Mouse (Mus musculus) neural tube, embryonic 14.5 days (tissue): ENCODE results near the gene Ano2. TPM values are rescaled to one million over a fixed set of nuclear protein-coding genes. Genes with fewer than 3 reads are reported as not detected.

Experiments used
- ATAC-seq: fragments of 200-750 bp; cut with Nextera tagmentation; 2 replicates; pipeline ENCODE4 v1.8.0; 2017; ENCODE audit warnings: low read depth, mild to moderate bottlenecking, moderate TSS enrichment, moderate library complexity
- H3K27ac ChIP-seq: fragments of 300-500 bp; sonication (generic); 2 replicates; pipeline ENCODE4 v1.5.1; 2014; ENCODE audit warnings: low read depth, mild to moderate bottlenecking, control low read depth, low read length, moderate library complexity, mixed read lengths
- H3K27me3 ChIP-seq: fragments of 300-500 bp; sonication (generic); 2 replicates; pipeline ENCODE4 v1.6.1; 2014; ENCODE audit warnings: low read length; ENCODE audit not compliant: control insufficient read depth, insufficient read depth
- H3K36me3 ChIP-seq: fragments of 300-500 bp; sonication (generic); 2 replicates; pipeline ENCODE4 v1.6.1; 2014; ENCODE audit warnings: low read length, mixed read lengths; ENCODE audit not compliant: control insufficient read depth, insufficient read depth
- H3K4me1 ChIP-seq: fragments of 300-500 bp; sonication (generic); 2 replicates; pipeline ENCODE4 v1.6.1; 2014; ENCODE audit warnings: low read length; ENCODE audit not compliant: control insufficient read depth, insufficient read depth
- H3K4me2 ChIP-seq: fragments of 300-500 bp; sonication (generic); 2 replicates; pipeline ENCODE4 v1.6.1; 2014; ENCODE audit warnings: mild to moderate bottlenecking, low read depth, low read length, control low read depth
- H3K4me3 ChIP-seq: fragments of 300-500 bp; sonication (generic); 2 replicates; pipeline ENCODE4 v1.5.1; 2014; ENCODE audit warnings: low read depth, low read length, control low read depth, mixed read lengths
- H3K9ac ChIP-seq: fragments of 300-500 bp; sonication (generic); replicated peaks from 2 replicates; pipeline ENCODE4 v1.6.1; 2014; ENCODE audit warnings: low read depth, mild to moderate bottlenecking, control low read depth, low read length, mixed read lengths
- H3K9me3 ChIP-seq: fragments of 300-500 bp; sonication (generic); 2 replicates; pipeline ENCODE4 v1.6.1; 2016; ENCODE audit warnings: low read length; ENCODE audit not compliant: control insufficient read depth
- WGBS: fragments of 180-500 bp; shearing (Covaris S2); extraction: QIAGEN DNeasy Blood & Tissue Kit; methylation state at CpG from one replicate; pipeline ENCODE4 v1.1.7; 2014; 5-methylcytosine and 5-hydroxymethylcytosine counted together
- polyA plus RNA-seq: library from polyadenylated mRNA; unstranded; fragments of >200 nt; fragmentation: Nextera tagmentation; extraction: Ambion mirVana; gene quantifications from 2 replicates; pipeline ENCODE4 v1.2.1, GENCODE M21; 2014

Gene Ano2
- polyA plus RNA-seq, 1 experiment from 2014 or later: 0.96 TPM

DNA sequence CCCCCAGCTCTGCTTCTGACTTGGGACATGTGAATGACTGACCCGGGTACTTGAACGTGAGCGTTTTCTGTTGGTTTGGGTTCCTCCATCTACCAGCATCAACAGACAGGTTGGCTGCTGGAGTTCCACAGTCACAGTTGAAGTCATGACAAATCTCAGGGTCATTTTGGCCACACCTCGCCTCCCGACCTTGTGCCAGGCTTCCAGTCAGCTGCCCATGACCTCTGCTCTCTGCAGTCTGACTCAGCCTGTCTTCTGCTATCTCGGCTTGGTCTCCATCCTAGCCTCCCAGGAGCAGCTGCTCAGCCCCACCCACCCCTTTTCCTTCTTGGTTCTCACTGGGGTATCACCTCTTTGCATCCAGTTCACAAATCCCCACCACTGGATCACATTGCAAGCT lies 39.3 kb downstream of the Ano2 start:
- ATAC-seq: no peak
- Histone ChIP-seq H3K27ac (no peak overlapping the region), H3K27me3 (no peaks in the 10 kb centered on the region), H3K9ac (no peak overlapping the region), H3K4me2 (no peak overlapping the region), H3K9me3 (no peaks in the 10 kb centered on the region), H3K36me3 (no peaks in the 10 kb centered on the region), H3K4me3 (no peak overlapping the region), H3K4me1 (no peaks in the 10 kb centered on the region)
- WGBS: 80% methylated on average over 6 of the region's 6 CpGs

DNA sequence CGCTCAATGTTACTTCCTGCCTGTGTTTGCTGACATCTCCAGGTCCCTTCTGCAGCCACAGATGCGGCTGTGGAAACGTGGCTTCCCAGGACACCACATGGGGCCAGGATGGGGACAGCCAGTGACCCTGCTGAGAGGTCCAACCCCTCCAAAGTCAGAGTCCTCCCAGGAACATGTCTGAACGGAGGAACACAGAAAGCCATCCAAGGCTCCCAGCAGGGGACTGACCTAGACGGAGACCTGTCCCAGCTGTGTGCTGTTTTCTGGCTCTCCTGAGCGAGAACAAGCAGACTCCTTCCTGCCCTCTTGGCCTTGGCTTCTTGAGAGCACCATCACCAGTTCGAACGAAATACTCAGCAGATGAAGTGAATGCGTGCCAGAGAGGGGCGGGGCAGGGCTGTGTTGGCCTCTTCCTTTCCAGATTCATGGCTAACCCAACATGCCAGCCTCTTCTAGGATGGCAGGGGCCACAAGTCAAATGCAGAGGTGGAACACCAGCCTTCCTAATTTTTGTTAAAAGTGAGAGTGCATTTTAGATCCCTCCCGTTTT lies 39.8 kb downstream of the Ano2 start:
- Histone ChIP-seq H3K36me3 (no peaks in the 10 kb centered on the region), H3K9me3 (no peaks in the 10 kb centered on the region), H3K4me1 (no peaks in the 10 kb centered on the region), H3K9ac (no peak overlapping the region), H3K27me3 (no peaks in the 10 kb centered on the region), H3K4me2 (no peak overlapping the region), H3K4me3 (no peak overlapping the region), H3K27ac (no peak overlapping the region)
- ATAC-seq: no peak
- 76% methylated on average over 11 of the region's 11 CpGs for WGBS

DNA sequence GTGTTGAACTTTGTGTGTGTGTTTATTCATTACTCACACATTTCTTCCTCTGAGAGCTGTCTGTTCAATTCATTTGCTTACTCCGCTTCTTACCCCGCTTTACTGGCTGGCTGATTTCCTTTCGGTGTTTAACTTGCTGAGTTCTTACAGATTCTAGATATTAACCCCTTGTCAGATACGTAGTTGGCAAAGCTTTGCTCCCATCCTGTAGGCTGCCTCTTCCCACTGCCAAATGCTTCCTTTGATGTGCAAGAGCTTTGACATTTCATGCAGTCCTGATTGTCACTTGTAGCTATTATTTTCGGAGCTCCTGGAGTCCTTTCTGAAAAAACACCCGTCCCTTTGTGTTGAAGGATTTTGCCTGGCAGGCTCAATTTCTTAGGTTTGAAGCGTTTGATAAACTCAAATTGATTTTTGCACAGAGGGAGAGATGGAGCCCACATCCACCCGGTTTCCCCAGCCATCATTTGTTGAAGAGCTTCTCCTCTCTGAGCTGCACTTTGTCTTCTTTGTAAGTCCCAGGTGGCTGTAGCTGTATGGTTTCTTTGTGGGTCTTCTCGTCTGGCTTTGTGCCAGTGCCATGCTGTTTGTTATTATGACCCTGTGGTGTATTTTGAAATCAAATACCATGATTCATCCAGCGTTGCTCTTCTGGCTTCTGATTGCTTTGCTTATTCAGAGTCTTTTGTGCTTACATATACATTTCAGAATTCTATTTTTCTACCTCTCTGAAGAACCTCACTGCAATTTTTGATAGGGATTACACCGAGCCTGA lies 47.5 kb downstream of the Ano2 start:
- Histone ChIP-seq H3K9me3 (no peaks in the 10 kb centered on the region), H3K4me2 (no peak overlapping the region), H3K4me3 (no peak overlapping the region), H3K9ac (no peak overlapping the region), H3K27me3 (no peaks in the 10 kb centered on the region), H3K27ac (no peak overlapping the region), H3K4me1 (no peaks in the 10 kb centered on the region), H3K36me3 (no peaks in the 10 kb centered on the region)
- ATAC-seq: no peak
- 62% methylated on average over 11 of the region's 11 CpGs for WGBS

DNA sequence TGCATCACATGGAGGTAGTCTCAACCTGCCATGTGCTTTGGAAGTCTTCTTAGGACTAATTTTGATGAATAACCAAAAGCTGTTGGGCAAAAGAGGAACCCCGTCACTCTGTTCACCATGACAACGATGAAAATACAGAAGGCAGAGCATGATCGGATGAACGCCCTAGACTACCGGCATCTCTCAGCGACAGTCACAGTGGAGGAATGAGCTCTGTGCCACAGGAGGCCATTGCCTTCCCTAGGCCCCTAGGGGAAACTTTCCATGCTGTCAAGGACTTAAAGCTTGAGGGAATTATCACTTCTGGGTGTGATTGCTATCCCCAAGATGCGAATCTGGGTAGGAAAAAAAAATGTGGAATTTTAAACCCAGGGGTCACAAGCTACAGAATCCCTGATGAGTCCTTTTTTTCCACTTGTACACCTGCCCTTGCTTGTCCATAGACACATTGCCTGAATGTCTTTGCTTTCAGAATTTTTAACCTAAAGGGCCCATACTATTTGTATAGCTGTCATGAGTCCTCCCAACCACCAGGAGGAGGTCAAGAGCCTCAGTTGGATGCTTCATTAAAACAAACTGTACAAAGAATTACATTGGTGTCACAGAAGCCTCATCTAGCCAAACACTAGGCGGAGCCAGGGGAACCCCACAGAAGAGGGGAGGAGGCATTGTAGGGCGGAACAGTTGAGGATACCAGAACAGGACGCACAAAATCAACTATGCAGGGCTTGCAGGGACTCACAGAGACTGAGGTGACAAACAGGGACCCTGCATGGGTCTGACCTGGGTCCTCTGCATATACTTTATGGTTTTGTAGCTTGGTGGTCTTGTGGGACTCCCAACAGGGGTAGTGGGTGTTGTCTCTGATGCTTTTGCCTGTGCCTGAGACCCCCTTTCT lies 53.2 kb downstream of the Ano2 start:
- H3K4me2 ChIP-seq: no peak overlapping the region
- 93% methylated on average over 10 of the region's 10 CpGs for WGBS

DNA sequence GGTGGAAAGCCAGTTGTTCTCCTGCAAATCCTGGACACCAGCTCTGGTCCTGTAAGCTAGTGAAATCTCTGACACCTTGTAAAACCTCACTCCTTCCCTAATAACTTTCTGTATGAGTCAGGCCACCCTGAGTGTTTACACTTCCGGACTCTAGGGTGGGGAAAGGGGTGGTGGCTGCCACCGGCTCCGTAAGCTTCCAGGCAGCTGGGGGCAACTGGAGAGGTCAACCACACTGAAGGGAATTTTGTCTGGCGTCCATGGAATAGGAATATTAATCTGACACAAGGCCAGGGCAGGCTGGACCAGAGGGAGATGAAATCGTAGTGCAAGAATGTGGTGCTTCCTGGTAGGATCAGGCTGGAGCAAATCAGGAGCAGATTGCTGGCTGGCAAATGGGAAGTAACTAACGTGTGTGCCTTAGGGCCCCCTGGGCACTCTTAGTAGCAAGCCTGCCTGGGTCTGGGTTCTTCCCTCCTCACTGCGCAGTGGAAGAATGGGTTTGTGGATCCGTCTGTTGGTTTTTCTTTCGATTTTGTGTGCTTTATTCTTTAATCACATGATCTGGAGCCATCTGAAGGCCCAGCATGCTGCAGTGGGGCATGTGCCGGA lies 57.2 kb downstream of the Ano2 start:
- Histone ChIP-seq H3K9ac (no peak overlapping the region), H3K9me3 (no peaks in the 10 kb centered on the region), H3K27me3 (no peaks in the 10 kb centered on the region), H3K27ac (no peak overlapping the region), H3K4me2 (no peak overlapping the region), H3K36me3 (no peaks in the 10 kb centered on the region), H3K4me1 (no peaks in the 10 kb centered on the region), H3K4me3 (no peak overlapping the region)
- 77% methylated on average over 10 of the region's 10 CpGs for WGBS
- ATAC-seq: no peak

More for the DNA sequence above, 53.2 kb downstream of the Ano2 start:
- no peaks in the 10 kb centered on the region for H3K4me1 ChIP-seq
- H3K4me3 ChIP-seq: no peak overlapping the region
- H3K9me3 ChIP-seq: no peaks in the 10 kb centered on the region
- no peak for ATAC-seq
- no peaks in the 10 kb centered on the region for H3K36me3 ChIP-seq
- no peak overlapping the region for H3K27ac ChIP-seq
- no peak overlapping the region for H3K9ac ChIP-seq
- H3K27me3 ChIP-seq: no peaks in the 10 kb centered on the region

DNA sequence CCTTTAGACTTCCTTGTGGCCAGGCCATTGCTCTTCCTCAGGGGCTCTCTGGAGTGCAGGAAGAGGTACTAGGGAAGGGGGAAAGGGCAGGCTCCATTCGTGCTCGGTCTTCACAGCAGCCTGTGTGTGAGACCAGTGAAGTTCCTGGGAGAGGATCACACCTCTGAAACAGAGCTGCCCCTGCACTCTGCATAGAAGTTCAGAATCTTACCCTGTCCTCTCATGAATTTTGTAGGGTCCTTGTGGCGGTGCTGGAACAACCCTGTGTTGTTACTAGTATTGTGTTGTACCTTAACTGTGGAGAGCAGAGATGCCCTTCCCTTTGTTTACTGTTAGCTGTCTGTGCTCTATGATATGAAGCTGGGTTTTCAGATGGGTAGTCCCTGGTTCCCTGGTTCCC lies 58.4 kb downstream of the Ano2 start:
- no peak for ATAC-seq
- Histone ChIP-seq H3K27me3 (no peaks in the 10 kb centered on the region), H3K27ac (no peak overlapping the region), H3K36me3 (no peaks in the 10 kb centered on the region), H3K4me1 (no peaks in the 10 kb centered on the region), H3K9ac (no peak overlapping the region), H3K4me3 (no peak overlapping the region), H3K9me3 (no peaks in the 10 kb centered on the region), H3K4me2 (no peak overlapping the region)
- WGBS: 76% methylated on average over 3 of the region's 3 CpGs

DNA sequence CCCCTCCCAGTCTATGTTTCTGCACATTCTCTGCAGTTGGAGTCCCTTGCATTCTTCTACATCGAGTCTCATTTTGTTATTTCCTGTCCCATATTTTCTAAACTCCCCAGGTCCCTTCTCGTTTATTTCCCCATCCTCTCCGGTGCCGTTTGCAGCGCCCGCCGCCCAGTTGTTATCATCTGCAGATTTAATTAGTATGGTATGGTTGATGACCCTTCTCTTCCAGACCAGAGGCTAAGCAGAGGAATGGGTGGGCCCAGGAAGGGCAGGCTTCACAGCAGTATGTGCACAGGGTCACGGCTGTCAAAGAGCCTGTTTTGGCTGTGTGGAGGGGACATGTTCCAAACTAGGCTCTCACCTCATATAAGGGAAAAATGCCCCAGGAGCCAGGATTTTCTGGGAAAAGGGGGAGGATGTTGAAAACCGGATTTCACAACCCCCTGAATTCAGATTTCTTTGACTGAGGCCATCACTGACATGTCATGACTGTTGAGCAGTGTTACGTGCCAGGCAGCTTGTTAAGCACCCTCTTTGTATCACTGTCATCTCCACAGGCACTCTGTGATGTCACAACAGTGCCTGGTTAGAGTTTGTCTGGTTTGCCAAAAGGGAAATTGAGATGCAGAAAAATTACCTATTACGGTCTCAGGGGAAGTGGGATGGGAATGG lies 72.8 kb downstream of the Ano2 start:
- H3K4me3 ChIP-seq: no peak overlapping the region
- no peaks in the 10 kb centered on the region for H3K4me1 ChIP-seq
- H3K9me3 ChIP-seq: no peaks in the 10 kb centered on the region
- ATAC-seq: no peak
- no peaks in the 10 kb centered on the region for H3K27me3 ChIP-seq
- 84% methylated on average over 11 of the region's 11 CpGs for WGBS
- no peak overlapping the region for H3K9ac ChIP-seq
- no peak overlapping the region for H3K4me2 ChIP-seq
- H3K27ac ChIP-seq: no peak overlapping the region
- no peaks in the 10 kb centered on the region for H3K36me3 ChIP-seq

DNA sequence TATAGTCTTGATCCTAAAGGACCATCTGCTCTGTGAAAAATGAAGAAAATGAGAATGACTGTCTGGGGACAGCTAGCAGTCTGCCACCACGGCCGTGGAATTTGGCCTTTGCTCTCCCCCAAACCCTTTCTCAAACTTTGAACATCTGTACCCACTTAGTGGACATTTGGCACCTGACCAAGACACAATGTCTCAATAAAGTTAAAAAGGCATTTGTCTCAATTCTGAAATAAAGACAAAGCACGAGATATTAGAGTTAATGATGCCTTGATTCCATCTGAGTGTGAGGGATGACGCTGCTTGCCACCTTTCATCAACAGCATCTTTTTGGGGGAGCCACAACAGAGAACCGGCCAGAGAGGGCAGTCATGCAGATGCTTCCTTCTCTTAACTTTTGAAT lies 83.0 kb downstream of the Ano2 start:
- H3K9me3 ChIP-seq: no peaks in the 10 kb centered on the region
- H3K9ac ChIP-seq: no peak overlapping the region
- H3K4me1 ChIP-seq: no peaks in the 10 kb centered on the region
- H3K4me2 ChIP-seq: no peak overlapping the region
- H3K27ac ChIP-seq: no peak overlapping the region
- no peak overlapping the region for H3K4me3 ChIP-seq
- H3K27me3 ChIP-seq: no peaks in the 10 kb centered on the region
- 48% methylated on average over 5 of the region's 5 CpGs for WGBS
- no peak for ATAC-seq
- H3K36me3 ChIP-seq: no peaks in the 10 kb centered on the region
